Mouse (Mus musculus) cortical plate, adult 2 months (tissue): ENCODE data around the gene Lmo7.
A peak's percentile ranks its signal among the peaks of the same experiment; 100 is the strongest.

Source experiments
- CTCF ChIP-seq: fragments of 200-500 bp; IDR thresholded peaks from 2 replicates; pipeline ENCODE4 v1.5.1; 2011; ENCODE audit warnings: mild to moderate bottlenecking, control low read depth, low read length; ENCODE audit not compliant: insufficient read depth; ENCODE audit errors: extremely low read depth
- POLR2A ChIP-seq: fragments of 200-500 bp; IDR thresholded peaks from 2 replicates; pipeline ENCODE4 v1.6.1; 2011; ENCODE audit warnings: mild to moderate bottlenecking, low read length, control low read depth; ENCODE audit not compliant: insufficient read depth; ENCODE audit errors: extremely low read depth

- no peak for TF ChIP-seq CTCF
- peak; percentile 57 for TF ChIP-seq POLR2A
These were observed 113.7 kb downstream of the Lmo7 start for GRCm38 (mm10) chr14:101843443-101843842.
